Mouse (Mus musculus) stomach, embryonic 16.5 days (tissue): ENCODE data around the gene Pstpip1. TPM values are rescaled to one million over a fixed set of nuclear protein-coding genes. Genes with fewer than 3 reads are reported as not detected.

ENCODE experiments used
- ATAC-seq: fragments of 200-750 bp; cut with Nextera tagmentation; 2 replicates; pipeline ENCODE4 v1.8.0; 2017; ENCODE audit warnings: moderate number of reproducible peaks, moderate TSS enrichment; ENCODE audit not compliant: insufficient read depth, low FRiP score
- H3K27ac ChIP-seq: fragments of 300-500 bp; sonication (generic); 2 replicates; pipeline ENCODE4 v1.5.1; 2014; ENCODE audit warnings: low read length
- H3K27me3 ChIP-seq: fragments of 300-500 bp; sonication (generic); 2 replicates; pipeline ENCODE4 v1.6.1; 2014; ENCODE audit warnings: low read length, control low read depth, mixed read lengths; ENCODE audit not compliant: control insufficient read depth, insufficient read depth
- H3K36me3 ChIP-seq: fragments of 300-500 bp; sonication (generic); 2 replicates; pipeline ENCODE4 v1.6.1; 2014; ENCODE audit warnings: low read length; ENCODE audit not compliant: control insufficient read depth, insufficient read depth
- H3K4me1 ChIP-seq: fragments of 300-500 bp; sonication (generic); 2 replicates; pipeline ENCODE4 v1.6.1; 2014; ENCODE audit warnings: low read length, control low read depth, mixed read lengths; ENCODE audit not compliant: control insufficient read depth, insufficient read depth
- H3K4me2 ChIP-seq: fragments of 300-500 bp; sonication (generic); 2 replicates; pipeline ENCODE4 v1.6.1; 2014; ENCODE audit warnings: low read depth, low read length, mixed read lengths
- H3K4me3 ChIP-seq: fragments of 300-500 bp; sonication (generic); replicated peaks from 2 replicates; pipeline ENCODE4 v1.5.1; 2014; ENCODE audit warnings: mild to moderate bottlenecking, low read length
- H3K9ac ChIP-seq: fragments of 300-500 bp; sonication (generic); 2 replicates; pipeline ENCODE4 v1.6.1; 2014; ENCODE audit warnings: low read length
- H3K9me3 ChIP-seq: fragments of 300-500 bp; sonication (generic); replicated peaks from 2 replicates; pipeline ENCODE4 v1.6.1; 2016; ENCODE audit warnings: low read length, control low read depth; ENCODE audit not compliant: control insufficient read depth
- WGBS: fragments of 180-500 bp; shearing (Covaris S2); extraction: QIAGEN DNeasy Blood & Tissue Kit; methylation state at CpG from one replicate; pipeline ENCODE4 v1.1.7; 2014; 5-methylcytosine and 5-hydroxymethylcytosine counted together
- polyA plus RNA-seq: library from polyadenylated mRNA; unstranded; fragments of >200 nt; fragmentation: Nextera tagmentation; extraction: Ambion mirVana; gene quantifications from 2 replicates; pipeline ENCODE4 v1.2.1, GENCODE M21; 2015

Gene Pstpip1
- polyA plus RNA-seq, 1 experiment from 2014 or later: 2.4 TPM

- H3K9me3 ChIP-seq: no peaks in the 10 kb centered on the region
- no peak overlapping the region for H3K4me2 ChIP-seq
- no peak for ATAC-seq
- no peaks in the 10 kb centered on the region for H3K36me3 ChIP-seq
- H3K9ac ChIP-seq: no peak overlapping the region
- 63% methylated on average over 2 of the region's 2 CpGs for WGBS
- no peak overlapping the region for H3K4me3 ChIP-seq
- no peaks in the 10 kb centered on the region for H3K27me3 ChIP-seq
- H3K4me1 ChIP-seq: peaks cover 16% of the 10 kb centered on the region
- H3K27ac ChIP-seq: no peak overlapping the region
These were observed 16.9 kb upstream of the Pstpip1 start for GRCm38 (mm10) chr9:56072861-56073260.

GRCm38 (mm10) chr9:56074863-56075262 is 14.9 kb upstream of the Pstpip1 start:
- Histone ChIP-seq H3K36me3 (no peaks in the 10 kb centered on the region), H3K9me3 (no peaks in the 10 kb centered on the region), H3K27ac (no peak overlapping the region), H3K9ac (no peak overlapping the region), H3K27me3 (no peaks in the 10 kb centered on the region), H3K4me2 (no peak overlapping the region), H3K4me3 (no peak overlapping the region), H3K4me1 (peaks cover 16% of the 10 kb centered on the region)
- WGBS: 84% methylated on average over 12 of the region's 12 CpGs
- ATAC-seq: no peak

DNA sequence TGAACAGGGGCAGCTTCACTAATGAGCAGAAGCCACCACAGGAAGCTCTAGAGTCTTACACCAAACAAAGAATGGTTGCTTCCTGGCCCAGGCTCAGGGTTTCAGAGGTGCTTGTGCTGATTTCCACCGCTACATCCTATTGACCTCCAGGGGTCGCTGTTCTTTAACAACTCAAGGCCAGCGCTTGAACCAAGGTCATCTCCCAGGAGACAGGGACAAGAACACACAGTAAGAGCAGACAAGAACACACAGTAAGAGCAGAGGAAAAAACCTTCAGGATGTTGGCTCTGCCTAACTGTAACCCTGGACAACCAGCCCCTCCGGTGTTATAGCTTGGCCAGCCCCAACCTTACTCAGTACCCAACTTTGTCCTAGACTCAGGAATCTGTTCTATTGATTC is 14.5 kb upstream of the Pstpip1 start:
- no peak overlapping the region for H3K4me2 ChIP-seq
- peak overlapping the region; percentile 30 for H3K27ac ChIP-seq
- ATAC-seq: peak; percentile 59; the same call in 1 of the 2 replicates
- H3K9me3 ChIP-seq: no peaks in the 10 kb centered on the region
- no peaks in the 10 kb centered on the region for H3K27me3 ChIP-seq
- peak overlapping the region; percentile 32 for H3K9ac ChIP-seq
- no peaks in the 10 kb centered on the region for H3K36me3 ChIP-seq
- peaks cover 16% of the 10 kb centered on the region for H3K4me1 ChIP-seq
- WGBS: 5% methylated on average over 4 of the region's 4 CpGs
- no peak overlapping the region for H3K4me3 ChIP-seq

DNA sequence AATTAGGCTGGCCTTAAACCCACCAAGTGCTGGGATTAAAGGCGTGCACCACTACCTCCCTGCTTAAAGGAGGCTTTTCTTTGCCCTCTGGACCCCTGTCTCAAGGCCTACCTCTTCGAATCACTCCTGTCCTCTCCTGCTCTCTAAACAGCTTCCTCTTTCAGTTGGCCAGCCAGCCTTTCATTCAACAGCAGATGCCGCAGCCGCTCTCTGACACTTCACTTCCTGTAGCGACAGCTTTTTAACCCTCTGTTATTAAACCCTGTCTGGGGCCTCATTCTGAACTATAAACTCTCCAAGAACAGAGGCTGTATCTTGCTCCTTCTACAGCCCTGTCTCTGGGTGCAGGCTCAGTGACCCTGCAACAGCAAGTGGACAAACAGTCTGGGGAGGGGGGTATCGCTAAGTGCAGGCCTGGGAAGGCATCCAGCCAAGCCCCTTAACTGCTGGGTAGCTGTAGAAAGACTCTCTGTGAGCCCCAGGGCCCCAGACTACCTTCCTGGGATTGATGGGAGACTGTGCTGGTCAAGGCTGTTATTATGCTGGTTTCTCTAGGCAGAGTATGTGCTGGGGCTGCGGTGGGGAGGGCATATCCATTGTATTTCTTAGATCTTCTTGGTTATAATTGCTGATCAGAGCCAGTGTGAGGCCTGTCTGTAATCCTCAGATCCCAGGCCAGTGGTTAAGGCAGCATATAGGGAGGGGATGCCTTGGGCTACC is 13.7 kb upstream of the Pstpip1 start:
- H3K4me1 ChIP-seq: peaks cover 16% of the 10 kb centered on the region
- ATAC-seq: peak; percentile 19; the same call in 1 of the 2 replicates
- no peaks in the 10 kb centered on the region for H3K9me3 ChIP-seq
- 25% methylated on average over 7 of the region's 7 CpGs for WGBS
- H3K9ac ChIP-seq: peak overlapping the region; percentile 32
- H3K27me3 ChIP-seq: no peaks in the 10 kb centered on the region
- H3K36me3 ChIP-seq: no peaks in the 10 kb centered on the region
- H3K4me2 ChIP-seq: 0 out of 2 replicates have a peak overlapping the region, but pooled peaks have one; percentile 5
- H3K4me3 ChIP-seq: no peak overlapping the region
- H3K27ac ChIP-seq: peak overlapping the region; percentile 30

DNA sequence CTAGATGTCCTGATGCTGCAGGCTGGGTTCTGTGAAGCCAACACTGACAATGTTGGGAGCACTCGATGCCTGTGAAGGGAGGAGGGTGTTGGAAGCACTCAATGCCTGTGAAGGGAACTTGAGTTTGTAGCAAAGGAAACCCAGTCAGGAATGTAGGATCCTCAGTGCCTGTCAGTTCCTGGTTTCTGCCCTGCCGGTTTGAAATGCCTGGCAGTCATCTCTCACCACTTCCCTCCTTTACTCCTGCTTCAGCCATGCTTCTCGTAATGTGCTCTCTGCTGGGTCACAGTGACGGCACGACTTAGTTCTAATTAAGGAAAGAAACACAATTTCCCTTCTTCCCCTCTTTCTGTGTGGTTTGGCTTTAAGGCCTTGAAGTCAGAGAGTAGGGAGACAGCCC is 10.2 kb upstream of the Pstpip1 start:
- Histone ChIP-seq H3K36me3 (no peaks in the 10 kb centered on the region), H3K9ac (no peak overlapping the region), H3K27ac (no peak overlapping the region), H3K9me3 (no peaks in the 10 kb centered on the region), H3K4me3 (no peak overlapping the region), H3K4me2 (no peak overlapping the region), H3K27me3 (no peaks in the 10 kb centered on the region), H3K4me1 (peaks cover 16% of the 10 kb centered on the region)
- 81% methylated on average over 5 of the region's 5 CpGs for WGBS
- no peak for ATAC-seq

- Histone ChIP-seq H3K9ac (no peak overlapping the region), H3K36me3 (no peaks in the 10 kb centered on the region), H3K27ac (no peak overlapping the region), H3K4me3 (no peak overlapping the region), H3K4me1 (peaks cover 14% of the 10 kb centered on the region), H3K27me3 (no peaks in the 10 kb centered on the region), H3K9me3 (no peaks in the 10 kb centered on the region), H3K4me2 (no peak overlapping the region)
- no peak for ATAC-seq
- whole genome bisulfite sequencing: 80% methylated on average over 5 of the region's 5 CpGs
These were observed 3.2 kb upstream of the Pstpip1 start for GRCm38 (mm10) chr9:56086524-56086923.

GRCm38 (mm10) chr9:56090546-56091225 is 924 bp downstream of the Pstpip1 start:
- H3K4me3 ChIP-seq: peak overlapping the region; percentile 19
- peak overlapping the region; percentile 58; the same call in 1 of the 2 replicates for H3K9ac ChIP-seq
- no peaks in the 10 kb centered on the region for H3K27me3 ChIP-seq
- H3K4me2 ChIP-seq: peak overlapping the region; percentile 40
- 69% methylated on average over 5 of the region's 5 CpGs for WGBS
- no peak; the same call in 1 of the 2 replicates for ATAC-seq
- H3K27ac ChIP-seq: no peak overlapping the region; the same call in 1 of the 2 replicates
- H3K4me1 ChIP-seq: peaks cover 14% of the 10 kb centered on the region
- H3K9me3 ChIP-seq: no peaks in the 10 kb centered on the region
- H3K36me3 ChIP-seq: no peaks in the 10 kb centered on the region

DNA sequence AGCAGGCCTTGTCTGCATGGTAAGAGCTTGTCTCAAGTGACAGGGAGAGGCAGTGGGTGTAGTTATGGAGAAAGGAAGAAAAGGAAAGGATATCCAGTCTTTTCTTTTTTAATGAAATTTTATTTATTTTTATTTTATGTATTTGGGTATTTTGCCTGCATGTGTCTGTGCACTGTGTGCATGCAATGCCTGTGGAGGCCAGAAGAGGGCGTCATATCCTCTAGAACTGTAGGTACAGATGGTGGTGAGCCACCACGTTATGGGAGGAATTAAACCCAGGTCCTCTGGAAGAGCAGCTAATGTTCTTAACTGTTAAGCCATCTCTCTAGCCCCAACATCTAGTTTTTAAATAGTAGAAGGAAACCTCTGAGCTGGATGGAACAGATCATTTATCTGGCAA is 2.3 kb downstream of the Pstpip1 start:
- ATAC-seq: no peak
- no peaks in the 10 kb centered on the region for H3K9me3 ChIP-seq
- 44% methylated on average over 2 of the region's 2 CpGs for WGBS

DNA sequence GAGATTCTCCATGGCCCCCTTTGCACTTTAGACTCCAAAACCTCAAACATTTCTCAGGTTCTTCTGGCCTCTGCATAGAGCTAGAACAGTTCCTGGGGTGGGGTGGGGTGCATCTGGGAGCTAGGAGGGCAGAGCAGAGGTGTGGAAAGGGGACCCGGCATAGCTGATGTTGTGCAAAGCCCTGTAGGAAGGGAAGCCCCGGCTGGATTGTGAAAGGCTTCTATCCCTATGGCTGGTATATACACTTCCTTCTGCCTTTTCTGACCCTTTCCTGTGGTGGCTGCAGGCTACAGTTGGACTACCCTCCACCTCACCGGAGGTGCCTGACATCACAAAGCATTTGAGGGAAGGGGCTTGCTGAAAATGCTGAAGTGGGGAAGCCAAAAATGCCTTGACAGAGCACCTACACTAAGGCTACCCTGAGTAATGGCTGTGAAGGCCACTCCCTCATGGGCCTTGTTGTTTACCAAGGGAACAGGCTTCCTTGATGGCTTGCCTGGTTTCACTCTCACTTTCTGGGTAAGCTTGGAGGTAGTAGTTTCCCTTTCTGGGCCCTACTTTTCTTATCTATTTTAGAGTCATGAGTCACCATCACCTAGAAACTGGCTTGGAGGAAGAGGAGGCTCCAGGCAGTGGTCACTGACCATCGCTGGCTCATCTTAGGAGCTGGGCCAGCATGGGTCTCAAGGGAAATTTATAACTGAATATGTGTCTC is 8.0 kb downstream of the Pstpip1 start:
- H3K9me3 ChIP-seq: no peaks in the 10 kb centered on the region
- peak overlapping the region; percentile 67; the same call in 1 of the 2 replicates for H3K27ac ChIP-seq
- H3K4me2 ChIP-seq: no peak overlapping the region
- peak; percentile 84; the same call in 1 of the 2 replicates for ATAC-seq
- no peak overlapping the region for H3K4me3 ChIP-seq
- H3K36me3 ChIP-seq: no peaks in the 10 kb centered on the region
- H3K27me3 ChIP-seq: no peaks in the 10 kb centered on the region
- H3K9ac ChIP-seq: no peak overlapping the region
- 63% methylated on average over 4 of the region's 4 CpGs for WGBS
- H3K4me1 ChIP-seq: 0 out of 2 replicates have a peak, but pooled peaks cover 3% of the 10 kb centered on the region

More for the DNA sequence above, 2.3 kb downstream of the Pstpip1 start:
- no peak overlapping the region for H3K9ac ChIP-seq
- H3K4me3 ChIP-seq: no peak overlapping the region
- no peaks in the 10 kb centered on the region for H3K36me3 ChIP-seq
- H3K4me1 ChIP-seq: peaks cover 14% of the 10 kb centered on the region
- no peak overlapping the region for H3K4me2 ChIP-seq
- H3K27ac ChIP-seq: no peak overlapping the region
- H3K27me3 ChIP-seq: no peaks in the 10 kb centered on the region
